Mouse (Mus musculus): ENCODE measurements around the gene Sacm1l. TPM values are rescaled to one million over a fixed set of nuclear protein-coding genes. Genes with fewer than 3 reads are reported as not detected.
A peak's percentile ranks its signal among the peaks of the same experiment; 100 is the strongest.

The Sacm1l gene
- polyA plus RNA-seq, 1 experiment from 2014 or later, result 54.3 TPM

DNA sequence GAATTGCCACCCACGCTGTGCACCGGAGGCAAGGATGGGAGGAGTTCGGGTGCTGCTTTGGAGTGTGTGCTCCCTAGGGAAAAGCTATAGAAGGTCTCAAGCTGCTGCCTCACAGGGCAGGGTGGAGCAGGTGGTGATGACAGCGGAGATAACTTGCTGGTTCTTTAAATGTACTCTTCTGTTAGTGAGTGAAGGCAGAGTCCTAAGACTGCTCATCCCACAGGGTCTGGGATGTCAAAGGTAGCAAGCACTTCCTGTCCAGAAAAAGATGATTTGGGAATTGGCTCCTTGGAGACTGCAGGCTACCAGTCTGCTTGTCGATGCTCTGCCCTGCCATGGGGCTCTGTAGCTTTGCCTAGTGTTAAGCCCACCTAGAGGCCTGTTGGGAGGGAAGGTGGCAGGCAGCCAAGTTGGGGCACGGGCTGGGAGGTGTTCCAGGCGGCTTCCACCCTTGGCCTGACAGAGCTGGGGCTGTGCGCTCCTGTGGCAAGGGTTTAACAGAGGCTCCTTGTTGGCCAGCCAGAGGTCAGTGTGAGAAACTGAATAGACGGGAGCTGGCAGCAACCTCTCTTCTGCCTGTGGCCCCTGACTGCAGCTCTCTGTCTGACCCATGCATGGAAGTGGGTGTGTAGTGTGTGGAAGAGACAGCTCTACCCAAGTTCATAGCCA is 37.5 kb upstream of the Sacm1l start:
- 39% methylated on average over 9 of the region's 9 CpGs for WGBS
- H3K4me3 ChIP-seq, result no peak overlapping the region
- peak overlapping the region; percentile 0; the same call in 1 of the 2 replicates for H3K9ac ChIP-seq
- H3K27ac ChIP-seq (ENCODE audit: poor library complexity, severe bottlenecking), result peak overlapping the region; percentile 78
- no peaks in the 10 kb centered on the region for H3K9me3 ChIP-seq (replicated peaks)
- peaks cover 54% of the 10 kb centered on the region for H3K4me1 ChIP-seq (replicated peaks)
- peak; percentile 77 for ATAC-seq (ENCODE audit: insufficient number of reproducible peaks, low FRiP score)
- no peaks in the 10 kb centered on the region for H3K27me3 ChIP-seq (replicated peaks)
- peak overlapping the region; percentile 27 for H3K4me2 ChIP-seq
- H3K36me3 ChIP-seq, result 0 out of 2 replicates have a peak, but pooled peaks cover under 1% of the 10 kb centered on the region

DNA sequence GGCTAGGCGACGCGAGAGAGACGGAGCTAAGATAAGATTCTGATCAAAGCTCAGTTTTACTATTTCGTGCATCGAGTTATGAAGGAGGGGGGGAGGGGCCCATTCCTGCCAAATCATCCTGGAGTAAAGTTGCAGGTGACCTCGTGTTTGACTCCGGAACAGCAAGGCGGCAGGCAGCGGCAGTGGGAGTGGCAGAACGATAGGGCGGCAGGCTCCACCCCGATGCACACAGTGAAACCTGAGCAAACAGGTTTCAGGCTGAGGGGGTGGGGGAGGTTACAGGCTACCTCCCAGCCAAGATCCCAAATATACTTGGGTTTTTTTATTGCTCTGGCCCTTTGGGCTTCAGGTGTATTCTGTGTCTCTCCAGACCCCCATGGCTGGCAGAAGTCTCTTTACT is 32.9 kb upstream of the Sacm1l start:
- peaks cover 13% of the 10 kb centered on the region for H3K36me3 ChIP-seq
- 11% methylated on average over 13 of the region's 13 CpGs for WGBS
- H3K9ac ChIP-seq, result no peak overlapping the region
- ATAC-seq (ENCODE audit: insufficient number of reproducible peaks, low FRiP score), result no peak
- no peak overlapping the region for H3K4me3 ChIP-seq
- no peaks in the 10 kb centered on the region for H3K9me3 ChIP-seq (replicated peaks)
- H3K27ac ChIP-seq (ENCODE audit: poor library complexity, severe bottlenecking), result no peak overlapping the region
- H3K4me1 ChIP-seq (replicated peaks), result peaks cover 28% of the 10 kb centered on the region
- peak overlapping the region; percentile 55 for H3K4me2 ChIP-seq
- H3K27me3 ChIP-seq (replicated peaks), result no peaks in the 10 kb centered on the region

DNA sequence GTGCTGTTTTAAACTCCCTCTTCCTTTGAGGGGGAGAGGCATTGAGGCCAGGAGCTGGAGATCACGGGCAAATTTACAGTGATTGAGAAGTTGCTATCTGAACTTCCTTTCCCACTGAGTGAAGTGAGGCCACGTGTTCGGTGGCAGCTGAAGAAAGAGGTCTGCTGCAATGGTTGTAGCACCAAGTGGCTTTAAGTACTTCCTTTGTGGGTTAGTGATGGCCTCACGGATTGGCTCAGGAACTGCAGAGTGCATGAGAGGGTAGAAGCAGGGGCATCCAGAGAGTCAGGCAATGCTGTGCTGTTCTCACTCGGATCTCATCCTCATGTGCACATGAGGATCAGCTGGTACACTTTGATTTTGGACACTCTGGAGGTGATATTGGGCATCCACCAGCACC is 31.7 kb upstream of the Sacm1l start:
- no peak overlapping the region for H3K9ac ChIP-seq
- WGBS, result 47% methylated on average over 5 of the region's 5 CpGs
- H3K4me2 ChIP-seq, result no peak overlapping the region
- H3K4me1 ChIP-seq (replicated peaks), result peaks cover 17% of the 10 kb centered on the region
- no peaks in the 10 kb centered on the region for H3K27me3 ChIP-seq (replicated peaks)
- no peaks in the 10 kb centered on the region for H3K9me3 ChIP-seq (replicated peaks)
- no peak overlapping the region for H3K4me3 ChIP-seq
- H3K27ac ChIP-seq (ENCODE audit: poor library complexity, severe bottlenecking), result no peak overlapping the region
- peaks cover 18% of the 10 kb centered on the region for H3K36me3 ChIP-seq
- ATAC-seq (ENCODE audit: insufficient number of reproducible peaks, low FRiP score), result no peak

DNA sequence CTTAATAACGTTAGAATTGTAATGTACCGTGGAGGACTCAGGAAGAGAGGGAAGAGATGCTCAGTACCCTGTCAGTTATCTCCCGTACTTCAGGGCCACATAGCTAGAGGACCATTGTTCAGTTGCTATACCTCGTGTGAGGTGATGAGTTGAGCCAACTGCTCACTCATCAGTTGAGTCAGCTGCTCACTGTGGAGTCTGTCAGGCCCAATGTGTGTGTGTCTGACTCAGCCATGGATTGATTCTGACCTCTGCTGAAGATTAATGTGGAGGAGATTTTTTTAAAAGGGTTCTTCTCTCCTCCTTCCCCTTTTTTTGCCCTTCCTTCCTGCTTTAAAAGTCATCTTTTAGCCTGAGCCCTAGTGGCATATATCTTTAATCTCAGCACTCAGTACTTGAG is 29.1 kb upstream of the Sacm1l start:
- no peak overlapping the region for H3K4me3 ChIP-seq
- H3K4me1 ChIP-seq (replicated peaks), result peaks cover 23% of the 10 kb centered on the region
- ATAC-seq (ENCODE audit: insufficient number of reproducible peaks, low FRiP score), result no peak
- no peaks in the 10 kb centered on the region for H3K9me3 ChIP-seq (replicated peaks)
- no peak overlapping the region for H3K4me2 ChIP-seq
- WGBS, result 58% methylated on average over 4 of the region's 4 CpGs
- no peak overlapping the region for H3K9ac ChIP-seq
- no peaks in the 10 kb centered on the region for H3K27me3 ChIP-seq (replicated peaks)
- peaks cover 18% of the 10 kb centered on the region for H3K36me3 ChIP-seq
- H3K27ac ChIP-seq (ENCODE audit: poor library complexity, severe bottlenecking), result no peak overlapping the region

DNA sequence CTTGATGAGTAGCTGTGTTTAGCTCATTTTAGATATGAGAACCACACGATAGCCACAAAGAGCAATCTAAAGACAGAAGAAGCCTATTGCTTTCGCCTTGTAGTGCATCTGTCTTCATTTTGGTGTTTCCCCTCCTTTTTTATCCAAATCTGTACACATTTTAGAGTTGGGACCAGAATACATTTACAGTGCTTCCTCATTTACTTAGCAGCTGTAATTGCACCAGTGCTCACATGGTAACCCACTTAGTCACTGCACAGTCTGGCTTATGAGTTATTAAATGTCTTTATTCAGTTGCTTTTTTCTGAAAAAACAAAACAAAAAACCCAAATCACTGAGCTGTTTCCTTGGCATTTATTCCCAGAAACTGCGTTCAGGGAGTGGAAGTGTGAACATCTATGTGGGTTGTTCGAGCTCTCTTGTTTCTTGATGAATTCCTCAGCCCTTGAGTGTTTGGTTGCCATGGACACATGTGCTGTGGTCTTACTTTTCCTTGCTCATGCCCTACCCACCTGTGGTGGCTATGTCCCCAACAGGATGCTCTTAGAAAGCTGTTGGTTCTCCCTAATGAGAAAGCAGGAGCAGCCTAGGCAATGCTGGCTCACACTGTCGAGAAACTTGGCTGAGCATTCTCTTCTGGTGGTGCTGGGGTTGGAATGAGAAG is 26.3 kb upstream of the Sacm1l start:
- peaks cover 28% of the 10 kb centered on the region for H3K4me1 ChIP-seq (replicated peaks)
- no peak overlapping the region for H3K9ac ChIP-seq
- no peak overlapping the region for H3K4me3 ChIP-seq
- no peak overlapping the region for H3K4me2 ChIP-seq
- WGBS, result 84% methylated on average over 5 of the region's 5 CpGs
- no peak overlapping the region for H3K27ac ChIP-seq (ENCODE audit: poor library complexity, severe bottlenecking)
- H3K27me3 ChIP-seq (replicated peaks), result no peaks in the 10 kb centered on the region
- peaks cover 18% of the 10 kb centered on the region for H3K36me3 ChIP-seq
- no peaks in the 10 kb centered on the region for H3K9me3 ChIP-seq (replicated peaks)
- ATAC-seq (ENCODE audit: insufficient number of reproducible peaks, low FRiP score), result no peak

DNA sequence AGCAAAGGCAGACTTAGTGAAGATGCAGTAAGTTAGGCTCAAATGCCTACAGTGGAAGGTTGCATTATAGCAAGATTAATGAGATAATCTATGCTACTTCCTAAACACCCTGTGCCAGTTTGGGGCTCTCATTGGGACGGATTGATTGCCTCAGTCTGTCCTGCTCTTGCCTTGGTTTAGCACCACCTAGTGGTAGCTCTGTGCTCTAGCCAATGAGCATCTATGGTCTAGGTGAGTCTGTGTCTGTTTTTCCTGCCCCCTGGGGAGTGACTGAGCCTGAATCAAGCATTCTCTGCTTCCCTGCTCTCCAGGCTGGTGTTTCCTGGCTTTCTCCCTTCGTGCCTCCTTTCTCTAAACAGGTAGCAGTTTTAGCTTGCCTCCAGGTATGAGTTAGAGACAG is 25.2 kb upstream of the Sacm1l start:
- Histone ChIP-seq H3K27me3 (replicated peaks) (no peaks in the 10 kb centered on the region), H3K9ac (no peak overlapping the region), H3K4me1 (replicated peaks) (peaks cover 28% of the 10 kb centered on the region), H3K36me3 (peaks cover 18% of the 10 kb centered on the region), H3K4me3 (no peak overlapping the region), H3K9me3 (replicated peaks) (no peaks in the 10 kb centered on the region), H3K27ac (ENCODE audit: poor library complexity, severe bottlenecking) (no peak overlapping the region), H3K4me2 (no peak overlapping the region)
- peak; percentile 60 for ATAC-seq (ENCODE audit: insufficient number of reproducible peaks, low FRiP score)
- WGBS, result 11% methylated on average over 2 of the region's 2 CpGs

DNA sequence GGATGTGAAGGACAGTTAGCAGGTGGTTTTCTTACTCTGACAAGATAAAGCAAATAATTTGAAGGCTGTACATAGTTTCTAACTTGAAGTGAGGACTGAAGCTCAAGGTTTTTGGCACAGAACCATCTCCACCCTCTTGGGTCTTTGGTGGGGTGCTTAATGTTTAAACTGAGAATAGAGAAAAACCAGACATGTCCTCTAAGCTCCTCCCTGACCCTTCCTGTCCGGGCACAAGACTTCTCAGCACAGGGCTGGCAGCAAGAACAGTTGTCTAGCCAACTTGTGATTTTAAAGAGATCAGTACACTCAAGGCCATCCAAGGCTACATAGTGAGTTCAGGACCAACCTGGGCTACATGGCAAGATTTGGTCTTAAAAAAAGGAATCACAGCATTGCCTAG is 24.0 kb upstream of the Sacm1l start:
- no peak overlapping the region for H3K4me3 ChIP-seq
- H3K4me2 ChIP-seq, result no peak overlapping the region
- H3K27me3 ChIP-seq (replicated peaks), result no peaks in the 10 kb centered on the region
- WGBS, result 26% methylated on average over 1 of the region's 1 CpGs
- no peaks in the 10 kb centered on the region for H3K9me3 ChIP-seq (replicated peaks)
- peaks cover 20% of the 10 kb centered on the region; the same call in 1 of the 2 replicates for H3K36me3 ChIP-seq
- H3K27ac ChIP-seq (ENCODE audit: poor library complexity, severe bottlenecking), result no peak overlapping the region
- ATAC-seq (ENCODE audit: insufficient number of reproducible peaks, low FRiP score), result no peak
- H3K4me1 ChIP-seq (replicated peaks), result peaks cover 28% of the 10 kb centered on the region
- no peak overlapping the region for H3K9ac ChIP-seq

DNA sequence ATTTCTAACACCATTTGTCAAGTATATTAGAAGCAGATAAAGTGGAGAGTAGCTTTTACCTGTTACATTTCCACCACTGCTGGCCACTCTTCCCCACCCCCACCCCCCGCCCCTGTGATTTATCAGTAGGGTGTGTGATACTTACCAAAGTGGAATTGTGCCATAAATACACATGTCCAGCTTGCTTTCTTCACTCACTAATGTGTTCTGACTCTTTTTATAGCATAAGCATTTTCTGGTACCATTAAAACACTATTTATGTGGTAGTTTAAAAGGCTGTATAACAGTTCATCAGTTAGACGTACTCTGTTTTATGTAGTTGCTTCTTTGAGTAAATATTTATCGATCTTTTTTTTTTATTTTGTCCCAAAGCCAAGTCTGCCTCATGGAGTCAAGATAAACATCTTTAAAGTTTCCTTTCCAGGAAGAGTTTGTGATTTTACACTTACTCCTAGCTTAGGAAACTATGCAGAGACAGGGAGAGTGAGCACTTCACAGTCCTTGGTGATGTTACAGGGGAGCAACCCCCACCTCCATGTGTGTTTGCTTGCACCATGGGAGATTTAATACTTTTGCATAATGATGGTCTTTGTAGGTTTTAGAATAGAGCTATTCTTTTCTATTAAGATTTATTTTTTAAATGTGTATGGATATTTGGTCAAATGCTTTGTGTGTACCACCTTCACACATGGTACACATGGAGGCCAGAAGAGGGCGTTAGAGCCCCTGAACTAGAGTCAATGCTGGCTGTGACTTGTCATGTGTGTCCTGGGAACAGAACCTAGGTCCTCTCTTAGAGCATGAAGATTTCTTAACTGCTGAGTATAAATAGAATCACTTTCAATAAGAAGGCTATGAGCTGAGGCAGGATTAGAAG is 23.1 kb upstream of the Sacm1l start:
- Histone ChIP-seq H3K9ac (no peak overlapping the region), H3K4me3 (no peak overlapping the region), H3K4me2 (no peak overlapping the region), H3K4me1 (replicated peaks) (peaks cover 28% of the 10 kb centered on the region), H3K27ac (ENCODE audit: poor library complexity, severe bottlenecking) (peak overlapping the region; percentile 39; the same call in 1 of the 2 replicates), H3K36me3 (peaks cover 25% of the 10 kb centered on the region), H3K27me3 (replicated peaks) (no peaks in the 10 kb centered on the region), H3K9me3 (replicated peaks) (no peaks in the 10 kb centered on the region)
- WGBS, result 69% methylated on average over 4 of the region's 4 CpGs
- no peak for ATAC-seq (ENCODE audit: insufficient number of reproducible peaks, low FRiP score)

DNA sequence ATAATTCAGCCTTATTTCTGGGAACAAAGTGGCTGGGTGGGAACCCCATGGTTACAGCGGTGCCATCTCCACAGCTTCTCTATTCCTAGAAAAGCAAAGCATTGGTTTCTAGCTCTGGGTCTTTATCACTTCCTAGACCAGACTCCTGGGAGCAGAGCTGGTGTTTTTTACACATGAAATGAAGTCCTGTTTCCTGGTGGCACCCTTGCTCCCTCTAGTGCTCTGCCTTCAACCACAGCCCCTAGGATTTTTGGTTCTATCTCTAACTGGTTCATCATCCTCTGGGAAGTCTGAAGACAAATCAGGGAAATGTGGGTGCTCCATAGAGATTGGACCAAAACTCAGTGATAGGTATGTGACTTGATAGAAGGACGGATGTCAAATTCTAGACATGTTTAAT is 22.2 kb upstream of the Sacm1l start:
- WGBS, result 75% methylated on average over 2 of the region's 2 CpGs
- no peak for ATAC-seq (ENCODE audit: insufficient number of reproducible peaks, low FRiP score)
- no peaks in the 10 kb centered on the region for H3K9me3 ChIP-seq (replicated peaks)
- H3K4me1 ChIP-seq (replicated peaks), result peaks cover 28% of the 10 kb centered on the region
- no peak overlapping the region for H3K4me3 ChIP-seq
- no peak overlapping the region for H3K4me2 ChIP-seq
- no peak overlapping the region for H3K9ac ChIP-seq
- H3K36me3 ChIP-seq, result peaks cover 31% of the 10 kb centered on the region
- H3K27me3 ChIP-seq (replicated peaks), result no peaks in the 10 kb centered on the region
- H3K27ac ChIP-seq (ENCODE audit: poor library complexity, severe bottlenecking), result peak overlapping the region; percentile 39; the same call in 1 of the 2 replicates

DNA sequence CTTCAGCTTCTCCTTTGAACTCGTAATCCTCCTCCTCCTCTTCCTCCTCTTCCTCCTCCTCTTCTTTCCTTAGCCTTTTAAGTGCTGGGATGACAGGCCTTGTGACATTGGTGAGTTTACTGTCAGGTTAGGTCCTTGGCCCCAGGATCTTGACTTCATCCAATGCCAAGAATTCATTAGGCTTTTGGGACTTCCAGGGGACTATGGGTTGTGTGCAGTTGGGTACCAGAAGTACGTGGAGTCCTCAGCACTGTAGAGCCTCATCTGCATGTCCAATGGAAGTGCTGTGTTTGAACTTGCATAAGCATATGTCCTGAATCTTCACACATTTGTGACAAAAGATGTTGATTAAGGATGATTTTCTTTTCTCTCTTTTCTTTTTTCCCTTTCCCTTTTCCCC is 20.6 kb upstream of the Sacm1l start:
- WGBS, result 87% methylated on average over 2 of the region's 2 CpGs
- ATAC-seq (ENCODE audit: insufficient number of reproducible peaks, low FRiP score), result no peak
- H3K4me2 ChIP-seq, result no peak overlapping the region
- H3K4me3 ChIP-seq, result no peak overlapping the region
- no peaks in the 10 kb centered on the region for H3K27me3 ChIP-seq (replicated peaks)
- peaks cover 35% of the 10 kb centered on the region for H3K36me3 ChIP-seq
- peaks cover 28% of the 10 kb centered on the region for H3K4me1 ChIP-seq (replicated peaks)
- H3K9me3 ChIP-seq (replicated peaks), result no peaks in the 10 kb centered on the region
- H3K9ac ChIP-seq, result no peak overlapping the region
- H3K27ac ChIP-seq (ENCODE audit: poor library complexity, severe bottlenecking), result no peak overlapping the region

Data from heart, embryonic 12.5 days (tissue).